Mouse (Mus musculus) embryonic fibroblast, embryonic 13.5 days (primary cell): ENCODE measurements around the gene Gm20696. TPM values are rescaled to one million over a fixed set of nuclear protein-coding genes. Genes with fewer than 3 reads are reported as not detected.

ENCODE experiments used
- H3K27ac ChIP-seq: 2 replicates; pipeline ENCODE4 v1.5.1; 2012; ENCODE audit warnings: low read length, control low read depth, inconsistent platforms; ENCODE audit not compliant: insufficient read depth
- H3K4me1 ChIP-seq: 2 replicates; pipeline ENCODE4 v1.6.1; 2011; ENCODE audit warnings: low read length; ENCODE audit not compliant: control insufficient read depth, insufficient read depth
- H3K4me3 ChIP-seq: 2 replicates; pipeline ENCODE4 v1.5.1; 2011; ENCODE audit warnings: mild to moderate bottlenecking, control low read depth, low read length; ENCODE audit not compliant: insufficient read depth
- CTCF ChIP-seq: IDR thresholded peaks from 2 replicates; pipeline ENCODE4 v1.5.1; 2011; ENCODE audit warnings: mild to moderate bottlenecking, control low read depth, low read length, moderate library complexity, borderline replicate concordance; ENCODE audit not compliant: insufficient read depth
- POLR2A ChIP-seq: IDR thresholded peaks from 2 replicates; pipeline ENCODE4 v1.6.1; 2011; ENCODE audit warnings: low read depth, mild to moderate bottlenecking, control low read depth, low read length, moderate library complexity
- polyA plus RNA-seq: library from polyadenylated mRNA; stranded (reverse); fragments of >200 nt; gene quantifications from 2 replicates; pipeline ENCODE4 v1.2.4, GENCODE M21; 2011; ENCODE audit warnings: low read depth; ENCODE audit not compliant: missing spikeins, insufficient read length

Gm20696 gene
- polyA plus RNA-seq, 1 experiment, result 5.2 TPM

DNA sequence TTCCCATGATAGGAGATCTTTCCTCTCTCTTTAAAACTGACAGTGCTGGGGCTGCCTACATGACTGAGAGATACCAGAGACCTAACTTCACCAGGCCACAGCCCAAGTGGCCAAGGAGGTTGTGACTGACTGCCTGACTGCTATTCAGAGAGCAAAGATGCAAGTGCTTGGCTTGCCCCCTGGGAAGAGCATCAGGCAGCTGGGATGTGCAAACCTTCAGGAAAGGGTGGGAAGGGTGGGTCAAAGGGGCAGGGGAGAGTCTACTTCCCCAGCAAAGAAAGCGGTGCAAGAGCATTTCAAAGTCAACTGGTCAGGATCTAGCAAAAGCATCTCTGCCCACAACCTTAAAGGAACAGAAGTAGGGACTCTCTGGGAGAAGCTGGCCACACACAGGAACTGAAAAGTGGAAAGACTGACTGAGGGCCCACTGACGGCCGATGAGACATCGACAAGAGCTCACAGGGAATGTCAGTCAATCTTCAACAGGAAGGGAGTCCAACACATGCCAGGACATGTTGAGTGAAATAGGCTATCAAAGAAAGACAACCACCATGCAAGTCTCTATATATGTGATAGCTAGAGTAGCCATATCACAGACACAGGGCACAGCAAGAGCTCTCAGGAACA lies 282.6 kb downstream of the Gm20696 start:
- no peaks in the 10 kb centered on the region for H3K4me1 ChIP-seq
- TF ChIP-seq POLR2A (no peak), CTCF (no peak)
- no peak overlapping the region for H3K4me3 ChIP-seq
- no peak overlapping the region for H3K27ac ChIP-seq

DNA sequence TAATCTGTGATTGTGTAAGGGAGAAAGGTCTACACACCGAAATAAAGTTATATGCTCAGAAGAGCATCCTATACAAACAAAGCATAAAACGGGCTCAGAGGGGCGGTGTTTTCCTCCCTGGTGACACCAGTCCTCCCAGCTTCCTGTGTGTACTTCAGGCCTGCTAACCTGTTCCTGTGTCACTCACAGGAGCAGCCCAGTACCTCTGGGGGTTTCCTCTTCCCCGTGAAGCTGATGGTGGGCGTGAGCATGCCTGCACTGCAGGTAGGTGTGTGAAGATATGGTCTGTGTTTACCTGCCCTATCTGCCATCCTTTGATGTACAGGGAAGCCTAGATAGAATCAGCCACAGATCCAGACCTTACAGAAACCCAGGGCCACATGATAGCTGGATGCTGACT lies 286.5 kb downstream of the Gm20696 start:
- TF ChIP-seq CTCF (no peak), POLR2A (no peak)
- Histone ChIP-seq H3K27ac (no peak overlapping the region), H3K4me3 (no peak overlapping the region), H3K4me1 (0 out of 2 replicates have a peak, but pooled peaks cover 3% of the 10 kb centered on the region)

DNA sequence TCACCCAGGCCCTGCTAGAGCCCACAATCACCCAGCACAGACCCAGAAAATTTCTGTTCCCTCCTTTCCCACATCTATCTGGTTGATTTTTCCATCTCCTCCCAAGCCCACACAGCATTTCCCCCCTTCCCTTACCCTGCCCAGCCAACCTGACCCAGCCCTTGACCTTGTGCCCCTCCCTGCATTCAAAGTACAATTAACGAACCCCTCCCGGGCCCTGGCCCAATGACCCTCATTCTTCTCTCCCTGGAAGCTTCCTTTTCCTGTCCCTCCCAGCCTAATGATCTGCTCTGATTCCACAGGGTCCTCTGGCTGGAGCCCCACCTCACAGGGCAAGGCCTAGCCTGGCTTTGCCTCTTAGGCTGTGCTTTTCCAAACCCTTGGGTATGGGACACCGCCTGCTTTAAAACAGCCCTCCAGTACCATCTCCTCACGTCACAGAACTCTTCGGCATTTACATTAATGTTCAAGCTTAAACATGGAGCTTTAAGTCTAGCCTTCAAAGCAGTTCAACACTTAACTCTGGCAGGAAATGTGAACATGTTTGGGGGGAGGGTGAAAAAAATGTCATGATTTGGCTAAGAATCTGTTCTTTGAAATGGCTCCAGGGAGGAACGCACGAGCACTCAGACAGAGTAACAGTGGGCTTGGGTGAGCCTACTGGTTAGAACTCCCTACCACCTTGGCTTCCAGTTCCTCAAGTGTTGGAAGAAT lies 287.4 kb downstream of the Gm20696 start:
- no peak overlapping the region for H3K27ac ChIP-seq
- H3K4me1 ChIP-seq, result 0 out of 2 replicates have a peak, but pooled peaks cover 3% of the 10 kb centered on the region
- TF ChIP-seq CTCF, result no peak
- TF ChIP-seq POLR2A, result no peak

DNA sequence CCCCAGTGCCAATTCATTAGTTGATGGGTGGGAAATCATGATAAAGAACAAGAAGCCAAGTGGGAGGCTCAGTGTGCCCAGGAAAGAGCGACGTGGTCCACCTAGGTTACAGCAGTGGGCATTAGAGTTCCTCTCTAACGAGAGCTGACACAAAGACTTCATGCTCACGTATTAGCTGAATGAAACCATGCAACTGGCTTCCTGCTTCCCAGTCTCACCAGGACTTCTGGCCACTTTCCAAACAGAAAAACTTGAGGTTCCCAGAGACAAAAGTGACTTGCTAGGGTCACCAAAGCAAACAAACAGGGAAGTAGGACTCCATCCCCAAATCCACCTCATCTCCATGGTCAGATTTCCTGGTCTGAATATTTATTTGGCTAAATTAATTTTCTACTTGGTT lies 288.9 kb downstream of the Gm20696 start:
- no peak overlapping the region for H3K27ac ChIP-seq

More for the DNA sequence above, 287.4 kb downstream of the Gm20696 start:
- H3K4me3 ChIP-seq, result no peak overlapping the region

DNA sequence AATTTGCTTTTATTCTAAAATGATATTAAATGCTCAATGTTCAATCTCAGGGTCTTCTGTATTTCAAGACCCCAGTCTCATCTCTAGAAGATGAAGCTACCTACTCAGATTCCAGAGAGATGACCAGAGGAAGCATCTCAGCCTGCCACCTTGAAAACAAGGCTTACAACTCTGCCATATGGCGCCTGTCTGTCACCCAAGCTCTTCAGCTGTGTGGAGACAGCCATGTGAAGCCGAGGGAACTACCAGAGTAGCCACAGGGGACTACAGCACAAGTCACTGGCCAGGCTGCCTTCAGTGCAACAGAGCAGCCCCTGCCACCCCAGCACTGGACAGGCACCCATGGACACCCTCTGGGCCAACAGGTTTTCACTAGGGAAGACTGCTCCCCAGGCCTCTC lies 289.5 kb downstream of the Gm20696 start:
- no peak overlapping the region for H3K27ac ChIP-seq
- 0 out of 2 replicates have a peak, but pooled peaks cover 3% of the 10 kb centered on the region for H3K4me1 ChIP-seq
- no peak for TF ChIP-seq POLR2A
- TF ChIP-seq CTCF, result no peak
- H3K4me3 ChIP-seq, result no peak overlapping the region

More for the DNA sequence above, 288.9 kb downstream of the Gm20696 start:
- Histone ChIP-seq H3K4me3 (no peak overlapping the region), H3K4me1 (0 out of 2 replicates have a peak, but pooled peaks cover 3% of the 10 kb centered on the region)
- no peak for TF ChIP-seq POLR2A

DNA sequence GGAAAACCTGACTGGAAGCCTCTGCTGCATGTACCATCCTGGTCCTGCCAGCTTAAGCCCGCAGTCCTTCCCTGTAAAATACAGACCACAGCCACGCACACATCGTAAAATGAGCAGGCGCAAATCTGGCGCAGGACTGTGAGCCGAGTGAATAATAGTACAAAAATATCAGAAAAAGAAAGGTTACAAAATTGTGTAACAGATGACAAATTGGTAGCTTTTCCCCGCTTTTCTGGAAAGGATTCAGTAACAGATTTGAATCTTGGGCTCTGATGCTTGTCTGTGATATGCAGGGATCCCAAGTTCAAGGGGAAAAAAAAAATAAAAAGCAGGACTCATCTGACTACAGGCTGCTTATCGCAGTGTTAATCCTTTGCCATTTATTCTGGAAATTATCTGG lies 289.9 kb downstream of the Gm20696 start:
- H3K4me1 ChIP-seq, result 0 out of 2 replicates have a peak, but pooled peaks cover 3% of the 10 kb centered on the region
- H3K27ac ChIP-seq, result no peak overlapping the region
- no peak for TF ChIP-seq POLR2A
- TF ChIP-seq CTCF, result no peak
- H3K4me3 ChIP-seq, result no peak overlapping the region

DNA sequence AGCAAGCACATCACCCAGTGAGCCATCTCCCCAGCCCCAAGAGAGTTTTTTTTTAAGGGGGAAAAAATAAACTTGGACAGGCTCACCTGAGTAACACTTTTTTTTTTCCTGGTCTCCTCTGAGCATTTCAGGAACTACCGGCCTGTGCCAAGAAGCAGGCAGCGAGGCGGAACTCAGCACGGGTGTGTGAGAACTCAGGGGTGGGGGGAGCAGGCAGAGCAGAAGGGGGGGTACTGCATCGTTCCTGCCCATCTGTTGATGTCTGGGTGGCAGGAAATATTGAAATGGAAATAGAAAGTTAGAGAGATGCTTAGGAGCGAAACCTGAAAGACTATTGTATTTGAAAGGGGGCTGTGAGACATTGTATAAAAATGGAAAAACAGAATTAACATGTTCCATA lies 290.7 kb downstream of the Gm20696 start:
- Histone ChIP-seq H3K4me1 (0 out of 2 replicates have a peak, but pooled peaks cover 3% of the 10 kb centered on the region), H3K4me3 (no peak overlapping the region), H3K27ac (no peak overlapping the region)
- TF ChIP-seq CTCF, result no peak
- TF ChIP-seq POLR2A, result no peak

DNA sequence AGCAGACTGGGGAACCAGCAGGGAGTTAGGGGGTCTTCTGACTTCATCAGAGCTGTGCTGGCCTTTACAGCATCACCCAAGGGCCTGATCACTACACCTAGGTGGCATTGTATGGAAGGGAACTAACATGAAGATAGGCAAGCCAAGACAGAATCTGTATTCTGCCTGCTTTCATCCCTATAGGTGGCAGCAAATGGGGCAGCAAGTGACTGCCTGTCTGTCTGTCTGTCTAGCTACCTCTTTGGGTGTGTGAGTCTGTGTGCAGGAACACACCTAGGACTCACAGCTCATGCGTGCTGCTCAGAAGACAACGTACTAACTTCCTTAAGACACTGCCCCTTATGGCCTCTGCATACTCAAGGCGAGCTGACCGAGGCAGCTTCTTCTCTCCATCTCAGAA lies 291.2 kb downstream of the Gm20696 start:
- H3K27ac ChIP-seq, result no peak overlapping the region
- H3K4me1 ChIP-seq, result 0 out of 2 replicates have a peak, but pooled peaks cover 3% of the 10 kb centered on the region
- TF ChIP-seq POLR2A, result no peak
- no peak for TF ChIP-seq CTCF
- H3K4me3 ChIP-seq, result no peak overlapping the region

DNA sequence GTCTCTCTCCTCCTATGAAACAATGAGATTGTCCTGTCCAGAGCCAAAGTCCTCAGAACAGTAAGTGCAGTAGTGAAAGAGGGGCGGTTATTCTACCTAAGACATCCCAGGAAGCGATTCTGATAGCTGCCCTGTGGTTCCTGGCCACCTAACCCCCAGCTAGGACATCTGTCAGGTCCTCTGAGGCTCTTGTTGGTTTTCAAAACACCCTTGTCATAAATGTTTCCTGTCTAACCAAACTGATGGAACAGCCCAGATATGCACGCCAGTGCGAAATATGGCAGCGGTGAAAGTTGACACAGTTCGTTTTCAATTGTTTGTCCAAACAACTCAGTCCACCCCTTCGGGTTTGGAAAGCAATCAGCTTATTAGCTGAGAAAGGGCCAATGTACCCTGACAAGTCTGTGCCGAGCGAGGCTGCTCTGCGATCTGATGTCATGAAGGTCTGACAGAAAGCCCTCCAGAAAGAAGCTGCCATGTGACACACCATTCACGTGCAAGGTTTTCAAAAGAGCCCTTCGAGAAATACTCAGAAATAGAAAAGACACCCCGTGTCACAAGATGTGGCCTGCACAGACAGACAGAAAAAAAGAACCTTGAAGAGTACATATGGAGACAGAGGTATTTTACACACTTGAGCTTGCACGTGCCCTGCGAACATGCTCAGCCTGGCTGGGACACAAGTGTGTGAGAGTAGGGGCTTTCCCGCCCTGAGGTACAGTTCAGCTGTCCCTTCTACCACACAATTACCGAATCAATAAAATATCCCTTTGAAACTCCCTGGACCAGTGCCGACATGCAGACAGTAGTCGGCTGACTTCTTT lies 291.9 kb downstream of the Gm20696 start:
- no peak overlapping the region for H3K4me3 ChIP-seq
- no peak for TF ChIP-seq POLR2A
- no peak for TF ChIP-seq CTCF
- 0 out of 2 replicates have a peak, but pooled peaks cover 3% of the 10 kb centered on the region for H3K4me1 ChIP-seq
- no peak overlapping the region for H3K27ac ChIP-seq
